Mouse (Mus musculus) liver, embryonic 15.5 days (tissue): ENCODE measurements around the gene Morc1. TPM values are rescaled to one million over a fixed set of nuclear protein-coding genes. Genes with fewer than 3 reads are reported as not detected.

Experiments used
- ATAC-seq: fragments of 200-750 bp; cut with Nextera tagmentation; 2 replicates; pipeline ENCODE4 v1.8.0; 2017; ENCODE audit warnings: moderate number of reproducible peaks, mild to moderate bottlenecking, moderate library complexity; ENCODE audit not compliant: insufficient read depth
- H3K27ac ChIP-seq: fragments of 300-500 bp; sonication (generic); replicated peaks from 2 replicates; pipeline ENCODE4 v1.5.1; 2015; ENCODE audit warnings: mild to moderate bottlenecking, inconsistent platforms
- H3K27me3 ChIP-seq: fragments of 300-500 bp; sonication (generic); 2 replicates; pipeline ENCODE4 v1.6.1; 2015; ENCODE audit warnings: mild to moderate bottlenecking, inconsistent platforms
- H3K36me3 ChIP-seq: fragments of 300-500 bp; sonication (generic); replicated peaks from 2 replicates; pipeline ENCODE4 v1.6.1; 2015; ENCODE audit warnings: moderate library complexity, mild to moderate bottlenecking, inconsistent platforms
- H3K4me1 ChIP-seq: fragments of 300-500 bp; sonication (generic); replicated peaks from 2 replicates; pipeline ENCODE4 v1.6.1; 2015; ENCODE audit warnings: inconsistent platforms
- H3K4me2 ChIP-seq: fragments of 300-500 bp; sonication (generic); 2 replicates; pipeline ENCODE4 v1.6.1; 2015; ENCODE audit warnings: moderate library complexity, mild to moderate bottlenecking, inconsistent platforms
- H3K4me3 ChIP-seq: fragments of 300-500 bp; sonication (generic); replicated peaks from 2 replicates; pipeline ENCODE4 v1.5.1; 2015; ENCODE audit warnings: mild to moderate bottlenecking, inconsistent platforms
- H3K9ac ChIP-seq: fragments of 300-500 bp; sonication (generic); 2 replicates; pipeline ENCODE4 v1.6.1; 2015; ENCODE audit warnings: moderate library complexity, mild to moderate bottlenecking, inconsistent platforms
- H3K9me3 ChIP-seq: fragments of 300-500 bp; sonication (generic); replicated peaks from 2 replicates; pipeline ENCODE4 v1.6.1; 2016; ENCODE audit warnings: inconsistent platforms
- WGBS: fragments of 180-500 bp; shearing (Covaris S2); methylation state at CpG from one replicate; pipeline ENCODE4 v1.1.7; 2015; ENCODE audit warnings: mixed read lengths; ENCODE audit not compliant: insufficient replicate concordance; 5-methylcytosine and 5-hydroxymethylcytosine counted together
- polyA plus RNA-seq: library from polyadenylated mRNA; unstranded; fragments of >200 nt; fragmentation: Nextera tagmentation; extraction: Ambion mirVana; gene quantifications from 2 replicates; pipeline ENCODE4 v1.2.1, GENCODE M21; 2015

Morc1 gene
- polyA plus RNA-seq, 1 experiment from 2014 or later, result not detected

GRCm38 (mm10) chr16:48629710-48630109 is 198.7 kb downstream of the Morc1 start:
- Histone ChIP-seq H3K27ac (no peak overlapping the region), H3K4me3 (no peak overlapping the region), H3K9ac (no peak overlapping the region), H3K36me3 (no peaks in the 10 kb centered on the region), H3K9me3 (no peaks in the 10 kb centered on the region), H3K4me1 (no peaks in the 10 kb centered on the region), H3K27me3 (no peaks in the 10 kb centered on the region), H3K4me2 (no peak overlapping the region)
- WGBS, result 60% methylated on average over 5 of the region's 5 CpGs
- no peak for ATAC-seq

GRCm38 (mm10) chr16:48630466-48630865 is 199.4 kb downstream of the Morc1 start:
- Histone ChIP-seq H3K4me3 (no peak overlapping the region), H3K9me3 (no peaks in the 10 kb centered on the region), H3K9ac (no peak overlapping the region), H3K27me3 (no peaks in the 10 kb centered on the region), H3K36me3 (no peaks in the 10 kb centered on the region), H3K27ac (no peak overlapping the region), H3K4me1 (no peaks in the 10 kb centered on the region), H3K4me2 (no peak overlapping the region)
- WGBS, result 65% methylated on average over 8 of the region's 8 CpGs
- ATAC-seq, result no peak

DNA sequence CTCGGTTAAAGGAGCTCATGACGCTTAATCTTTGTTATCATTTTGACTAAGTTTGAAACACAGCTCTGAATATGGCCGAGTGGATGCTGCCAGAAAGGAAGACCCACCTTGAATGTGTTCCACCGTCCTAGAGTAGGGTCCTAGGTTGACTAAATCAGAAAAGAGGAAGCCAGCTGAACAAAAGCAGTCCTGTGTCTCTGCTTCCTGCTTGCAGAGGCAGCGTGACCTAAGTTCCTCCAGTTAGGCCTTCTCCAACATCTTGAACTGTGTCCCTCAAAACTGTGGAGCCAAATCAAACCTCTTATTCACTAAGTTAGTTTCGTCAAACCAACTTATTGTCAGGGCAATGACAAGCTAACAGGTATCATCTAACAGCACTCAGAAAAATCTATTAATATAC is 201.3 kb downstream of the Morc1 start:
- Histone ChIP-seq H3K4me3 (no peak overlapping the region), H3K9me3 (no peaks in the 10 kb centered on the region), H3K27me3 (no peaks in the 10 kb centered on the region), H3K36me3 (no peaks in the 10 kb centered on the region), H3K4me2 (no peak overlapping the region), H3K9ac (no peak overlapping the region), H3K4me1 (no peaks in the 10 kb centered on the region), H3K27ac (no peak overlapping the region)
- no peak for ATAC-seq
- 53% methylated on average over 6 of the region's 6 CpGs for WGBS

- H3K27me3 ChIP-seq, result no peaks in the 10 kb centered on the region
- 45% methylated on average over 2 of the region's 2 CpGs for WGBS
- ATAC-seq, result no peak
- H3K4me3 ChIP-seq, result no peak overlapping the region
- H3K4me2 ChIP-seq, result no peak overlapping the region
- H3K4me1 ChIP-seq, result no peaks in the 10 kb centered on the region
- no peak overlapping the region for H3K27ac ChIP-seq
- no peaks in the 10 kb centered on the region for H3K9me3 ChIP-seq
- H3K9ac ChIP-seq, result no peak overlapping the region
- H3K36me3 ChIP-seq, result no peaks in the 10 kb centered on the region
These were observed 215.2 kb downstream of the Morc1 start for GRCm38 (mm10) chr16:48646246-48646645.

DNA sequence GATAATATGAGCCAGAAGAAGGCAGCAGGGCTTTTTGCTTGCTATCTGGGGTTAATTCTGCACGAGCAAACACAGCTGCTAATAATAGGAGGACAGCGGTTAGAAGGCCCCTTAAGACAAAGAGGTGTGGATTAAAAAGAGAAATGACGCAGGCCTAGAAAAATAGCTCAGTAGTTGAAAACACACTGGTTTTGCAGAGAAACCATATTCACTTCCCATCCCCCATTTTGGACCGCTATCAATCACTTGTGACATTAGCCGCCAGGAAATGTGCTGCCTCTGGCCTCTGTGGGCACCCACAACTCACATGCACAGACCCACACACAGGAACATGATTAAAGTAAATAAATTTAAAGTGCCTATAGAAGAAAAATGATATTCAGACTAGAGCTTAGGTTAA is 240.7 kb downstream of the Morc1 start:
- Histone ChIP-seq H3K36me3 (no peaks in the 10 kb centered on the region), H3K27ac (no peak overlapping the region), H3K9me3 (no peaks in the 10 kb centered on the region), H3K4me1 (no peaks in the 10 kb centered on the region), H3K4me2 (no peak overlapping the region), H3K9ac (no peak overlapping the region), H3K27me3 (no peaks in the 10 kb centered on the region), H3K4me3 (no peak overlapping the region)
- 14% methylated on average over 5 of the region's 5 CpGs for WGBS
- ATAC-seq, result no peak

GRCm38 (mm10) chr16:48672664-48673063 is 241.6 kb downstream of the Morc1 start:
- no peak for ATAC-seq
- 41% methylated on average over 3 of the region's 3 CpGs for WGBS
- H3K36me3 ChIP-seq, result no peaks in the 10 kb centered on the region
- H3K27me3 ChIP-seq, result no peaks in the 10 kb centered on the region
- no peak overlapping the region for H3K9ac ChIP-seq
- no peak overlapping the region for H3K27ac ChIP-seq
- H3K9me3 ChIP-seq, result no peaks in the 10 kb centered on the region
- no peak overlapping the region for H3K4me3 ChIP-seq
- no peaks in the 10 kb centered on the region for H3K4me1 ChIP-seq
- H3K4me2 ChIP-seq, result no peak overlapping the region

DNA sequence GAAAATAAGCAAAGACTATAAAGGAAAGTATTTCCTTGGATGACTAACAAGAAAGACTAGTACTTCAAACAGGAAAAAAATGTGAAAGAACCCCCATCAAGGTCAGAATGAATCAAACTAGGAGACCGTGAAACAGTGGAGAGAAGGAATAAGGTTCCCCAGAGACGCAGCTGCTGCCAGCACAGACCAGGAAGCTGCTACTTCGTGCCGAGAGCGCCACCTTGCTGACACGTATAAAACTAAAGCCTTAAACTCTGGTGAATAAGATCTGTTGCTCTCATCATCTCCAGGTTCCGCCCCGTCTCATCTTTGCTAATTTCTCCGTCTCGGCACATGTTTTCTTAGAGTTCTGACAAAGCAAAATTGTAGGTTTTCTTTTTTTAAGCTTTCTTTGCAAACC is 244.6 kb downstream of the Morc1 start:
- Histone ChIP-seq H3K4me1 (no peaks in the 10 kb centered on the region), H3K9me3 (no peaks in the 10 kb centered on the region), H3K4me2 (no peak overlapping the region), H3K27me3 (no peaks in the 10 kb centered on the region), H3K4me3 (no peak overlapping the region), H3K27ac (no peak overlapping the region), H3K36me3 (no peaks in the 10 kb centered on the region), H3K9ac (no peak overlapping the region)
- WGBS, result 9% methylated on average over 10 of the region's 10 CpGs
- no peak for ATAC-seq

DNA sequence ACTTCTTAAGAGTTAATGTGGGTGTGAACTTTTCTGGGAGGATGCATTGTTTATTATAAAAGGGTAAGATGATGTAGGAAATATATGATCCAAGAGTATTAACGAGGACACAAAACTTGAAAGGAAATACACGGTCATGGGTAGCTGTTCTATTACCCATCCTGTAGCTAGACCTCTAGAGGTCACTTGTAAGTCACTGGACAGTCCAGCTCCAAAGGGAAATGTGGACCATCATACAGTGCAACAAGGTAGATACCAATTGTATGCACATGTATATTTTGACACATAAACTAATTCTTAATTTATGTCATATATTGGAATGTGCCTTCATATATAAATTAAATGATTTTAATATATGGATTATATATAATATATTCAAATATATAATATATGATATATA is 245.2 kb downstream of the Morc1 start:
- no peak overlapping the region for H3K4me3 ChIP-seq
- H3K4me2 ChIP-seq, result no peak overlapping the region
- H3K27me3 ChIP-seq, result no peaks in the 10 kb centered on the region
- no peaks in the 10 kb centered on the region for H3K9me3 ChIP-seq
- ATAC-seq, result no peak
- no peak overlapping the region for H3K27ac ChIP-seq
- no peaks in the 10 kb centered on the region for H3K36me3 ChIP-seq
- H3K9ac ChIP-seq, result no peak overlapping the region
- WGBS, result 52% methylated on average over 2 of the region's 2 CpGs
- H3K4me1 ChIP-seq, result no peaks in the 10 kb centered on the region

GRCm38 (mm10) chr16:48677381-48677780 is 246.3 kb downstream of the Morc1 start:
- WGBS, result 53% methylated on average over 5 of the region's 5 CpGs
- H3K9me3 ChIP-seq, result no peaks in the 10 kb centered on the region
- H3K9ac ChIP-seq, result no peak overlapping the region
- no peak overlapping the region for H3K4me2 ChIP-seq
- H3K27ac ChIP-seq, result no peak overlapping the region
- no peak for ATAC-seq
- H3K4me1 ChIP-seq, result no peaks in the 10 kb centered on the region
- no peaks in the 10 kb centered on the region for H3K36me3 ChIP-seq
- no peak overlapping the region for H3K4me3 ChIP-seq
- H3K27me3 ChIP-seq, result no peaks in the 10 kb centered on the region

GRCm38 (mm10) chr16:48678029-48678428 is 247.0 kb downstream of the Morc1 start:
- H3K36me3 ChIP-seq, result no peaks in the 10 kb centered on the region
- ATAC-seq, result no peak
- H3K4me3 ChIP-seq, result no peak overlapping the region
- H3K9me3 ChIP-seq, result no peaks in the 10 kb centered on the region
- no peaks in the 10 kb centered on the region for H3K4me1 ChIP-seq
- WGBS, result 30% methylated on average over 1 of the region's 1 CpGs
- H3K4me2 ChIP-seq, result no peak overlapping the region
- no peak overlapping the region for H3K9ac ChIP-seq
- no peaks in the 10 kb centered on the region for H3K27me3 ChIP-seq
- no peak overlapping the region for H3K27ac ChIP-seq
